Mouse (Mus musculus) kidney, embryonic 14.5 days (tissue): ENCODE data around the gene Kmt2d. TPM values are rescaled to one million over a fixed set of nuclear protein-coding genes. Genes with fewer than 3 reads are reported as not detected.

Experiments used
- ATAC-seq: fragments of 200-750 bp; cut with Nextera tagmentation; 2 replicates; pipeline ENCODE4 v1.8.0; 2017; ENCODE audit warnings: moderate number of reproducible peaks, mild to moderate bottlenecking, moderate TSS enrichment, moderate library complexity; ENCODE audit not compliant: low FRiP score, low TSS enrichment
- H3K27ac ChIP-seq: fragments of 300-500 bp; sonication (generic); 2 replicates; pipeline ENCODE4 v1.5.1; 2014; ENCODE audit warnings: low read depth, mild to moderate bottlenecking, low read length, moderate library complexity, mixed read lengths
- H3K27me3 ChIP-seq: fragments of 300-500 bp; sonication (generic); 2 replicates; pipeline ENCODE4 v1.6.1; 2014; ENCODE audit warnings: mild to moderate bottlenecking, low read length; ENCODE audit not compliant: control insufficient read depth, insufficient read depth
- H3K36me3 ChIP-seq: fragments of 300-500 bp; sonication (generic); 2 replicates; pipeline ENCODE4 v1.6.1; 2014; ENCODE audit warnings: low read length, mixed read lengths; ENCODE audit not compliant: control insufficient read depth, insufficient read depth
- H3K4me1 ChIP-seq: fragments of 300-500 bp; sonication (generic); 2 replicates; pipeline ENCODE4 v1.6.1; 2014; ENCODE audit warnings: low read length, mixed read lengths; ENCODE audit not compliant: control insufficient read depth, insufficient read depth
- H3K4me2 ChIP-seq: fragments of 300-500 bp; sonication (generic); replicated peaks from 2 replicates; pipeline ENCODE4 v1.6.1; 2014; ENCODE audit warnings: low read depth, mild to moderate bottlenecking, low read length
- H3K4me3 ChIP-seq: fragments of 300-500 bp; sonication (generic); 2 replicates; pipeline ENCODE4 v1.5.1; 2014; ENCODE audit warnings: mild to moderate bottlenecking, low read length
- H3K9ac ChIP-seq: fragments of 300-500 bp; sonication (generic); 2 replicates; pipeline ENCODE4 v1.6.1; 2014; ENCODE audit warnings: low read depth, mild to moderate bottlenecking, low read length, moderate library complexity
- H3K9me3 ChIP-seq: fragments of 300-500 bp; sonication (generic); 2 replicates; pipeline ENCODE4 v1.6.1; 2016; ENCODE audit warnings: low read length; ENCODE audit not compliant: control insufficient read depth
- WGBS: fragments of 180-500 bp; shearing (Covaris S2); extraction: QIAGEN DNeasy Blood & Tissue Kit; methylation state at CpG from one replicate; pipeline ENCODE4 v1.1.7; 2014; 5-methylcytosine and 5-hydroxymethylcytosine counted together
- polyA plus RNA-seq: library from polyadenylated mRNA; unstranded; fragments of >200 nt; fragmentation: Nextera tagmentation; extraction: Ambion mirVana; gene quantifications from 2 replicates; pipeline ENCODE4 v1.2.1, GENCODE M21; 2014

The Kmt2d gene
- polyA plus RNA-seq, 1 experiment from 2014 or later, result 21.4 TPM

DNA sequence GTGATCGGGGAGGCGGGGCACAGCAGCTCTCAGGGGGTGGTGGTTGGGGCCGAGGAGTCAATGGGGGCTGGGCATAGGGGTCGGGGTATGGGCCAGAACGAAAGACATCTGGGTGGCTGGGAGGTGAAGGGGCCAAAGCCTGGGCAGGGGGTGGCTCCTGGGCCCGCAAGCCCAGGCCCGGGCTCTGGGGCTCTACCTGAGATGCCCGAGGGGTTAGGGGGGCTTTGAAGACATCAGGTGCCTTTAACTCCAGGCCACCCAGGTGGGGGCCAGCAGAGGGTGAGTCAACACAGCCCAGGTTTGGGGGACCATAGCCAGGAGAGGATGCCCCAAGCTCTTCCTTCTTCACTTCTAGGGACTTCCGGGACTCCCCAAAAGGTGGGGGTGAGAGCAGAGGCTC, 18.3 kb downstream of the Kmt2d start:
- H3K9ac ChIP-seq, result no peak overlapping the region
- no peaks in the 10 kb centered on the region for H3K27me3 ChIP-seq
- peaks cover 100% of the 10 kb centered on the region for H3K36me3 ChIP-seq
- 91% methylated on average over 9 of the region's 9 CpGs for WGBS
- no peak overlapping the region for H3K27ac ChIP-seq
- no peak for ATAC-seq
- no peaks in the 10 kb centered on the region for H3K4me1 ChIP-seq
- no peak overlapping the region for H3K4me3 ChIP-seq
- H3K9me3 ChIP-seq, result no peaks in the 10 kb centered on the region
- H3K4me2 ChIP-seq, result no peak overlapping the region

DNA sequence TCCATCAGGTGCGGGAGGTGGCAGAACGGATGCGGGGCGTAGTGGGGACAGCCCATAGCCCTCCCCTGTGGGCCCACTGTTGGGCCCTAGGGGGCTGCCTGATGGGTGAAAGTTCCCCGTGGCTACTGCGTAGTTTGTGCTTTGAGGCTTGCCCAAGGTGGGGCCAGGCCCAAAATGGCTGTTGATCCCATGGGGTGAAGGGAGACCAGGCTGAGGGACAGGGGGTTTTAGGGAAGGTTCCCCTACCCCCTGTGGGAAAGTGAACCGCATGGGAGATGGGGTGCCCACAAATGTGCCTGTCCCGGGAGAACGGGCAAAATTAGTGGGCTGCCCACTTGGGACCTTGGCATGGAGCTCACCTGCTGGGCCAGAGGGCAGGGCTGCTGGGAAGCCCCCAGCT, 18.9 kb downstream of the Kmt2d start:
- WGBS, result 96% methylated on average over 9 of the region's 9 CpGs

DNA sequence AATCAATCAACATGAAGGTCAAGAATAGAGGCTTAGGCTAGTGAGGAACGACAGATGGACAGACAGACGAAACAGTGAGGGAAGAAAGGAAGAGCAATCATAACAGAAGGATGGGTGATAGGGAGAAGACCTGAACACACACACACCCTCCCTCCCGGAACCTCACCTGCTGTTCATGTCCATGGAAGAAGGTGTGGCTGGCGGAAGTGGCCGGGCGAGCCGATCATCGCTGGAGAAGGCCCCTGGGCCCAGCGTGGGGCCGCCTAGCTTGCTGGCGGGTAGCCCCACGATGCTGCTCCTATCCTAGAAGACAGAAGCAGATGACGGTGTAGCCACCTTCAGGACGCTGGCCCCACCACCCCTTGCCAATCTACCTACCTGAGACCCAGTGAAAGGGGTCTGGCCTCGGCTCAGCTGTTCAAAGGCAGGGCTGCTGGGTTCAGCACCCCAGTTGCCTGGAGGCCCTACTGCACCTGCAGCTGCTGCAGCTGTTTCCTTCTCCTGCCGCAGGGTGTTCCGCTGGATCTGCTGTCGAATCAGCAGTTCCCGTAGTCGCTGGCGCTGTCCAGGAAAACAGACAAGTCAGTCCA, 19.7 kb downstream of the Kmt2d start:
- ATAC-seq, result no peak
- Histone ChIP-seq H3K4me3 (no peak overlapping the region), H3K9me3 (no peaks in the 10 kb centered on the region), H3K36me3 (peaks cover 100% of the 10 kb centered on the region), H3K4me2 (no peak overlapping the region), H3K27me3 (no peaks in the 10 kb centered on the region), H3K9ac (no peak overlapping the region), H3K27ac (no peak overlapping the region), H3K4me1 (no peaks in the 10 kb centered on the region)
- WGBS, result 91% methylated on average over 21 of the region's 21 CpGs

More for the DNA sequence above, 18.9 kb downstream of the Kmt2d start:
- no peaks in the 10 kb centered on the region for H3K27me3 ChIP-seq
- H3K9ac ChIP-seq, result no peak overlapping the region
- H3K36me3 ChIP-seq, result peaks cover 100% of the 10 kb centered on the region
- no peak for ATAC-seq
- H3K27ac ChIP-seq, result no peak overlapping the region
- H3K4me3 ChIP-seq, result no peak overlapping the region
- H3K9me3 ChIP-seq, result no peaks in the 10 kb centered on the region
- no peaks in the 10 kb centered on the region for H3K4me1 ChIP-seq
- H3K4me2 ChIP-seq, result no peak overlapping the region

DNA sequence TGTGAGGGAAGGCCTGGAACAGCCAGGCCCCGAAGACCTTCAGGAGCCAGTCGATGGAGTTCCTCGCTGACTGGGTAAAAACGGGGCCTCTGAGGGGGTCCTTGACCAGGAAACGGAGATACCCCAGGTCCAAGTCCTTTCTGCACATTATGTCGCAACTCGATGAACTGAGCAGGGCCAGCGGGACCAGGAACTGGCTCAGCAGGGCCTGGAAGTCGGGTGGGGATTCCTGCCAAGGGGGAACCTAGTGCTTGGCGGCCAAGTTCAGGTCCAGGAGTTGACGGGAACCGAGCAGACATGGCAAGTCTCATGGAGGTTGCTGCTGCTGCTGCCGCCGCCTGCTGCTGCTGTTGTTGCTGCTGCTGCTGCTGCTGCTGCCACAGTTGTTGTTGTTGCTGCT, 20.3 kb downstream of the Kmt2d start:
- Histone ChIP-seq H3K36me3 (peaks cover 100% of the 10 kb centered on the region), H3K4me2 (no peak overlapping the region), H3K27ac (no peak overlapping the region), H3K9me3 (no peaks in the 10 kb centered on the region), H3K4me3 (no peak overlapping the region), H3K27me3 (no peaks in the 10 kb centered on the region), H3K4me1 (no peaks in the 10 kb centered on the region), H3K9ac (no peak overlapping the region)
- no peak for ATAC-seq
- WGBS, result 92% methylated on average over 14 of the region's 14 CpGs

DNA sequence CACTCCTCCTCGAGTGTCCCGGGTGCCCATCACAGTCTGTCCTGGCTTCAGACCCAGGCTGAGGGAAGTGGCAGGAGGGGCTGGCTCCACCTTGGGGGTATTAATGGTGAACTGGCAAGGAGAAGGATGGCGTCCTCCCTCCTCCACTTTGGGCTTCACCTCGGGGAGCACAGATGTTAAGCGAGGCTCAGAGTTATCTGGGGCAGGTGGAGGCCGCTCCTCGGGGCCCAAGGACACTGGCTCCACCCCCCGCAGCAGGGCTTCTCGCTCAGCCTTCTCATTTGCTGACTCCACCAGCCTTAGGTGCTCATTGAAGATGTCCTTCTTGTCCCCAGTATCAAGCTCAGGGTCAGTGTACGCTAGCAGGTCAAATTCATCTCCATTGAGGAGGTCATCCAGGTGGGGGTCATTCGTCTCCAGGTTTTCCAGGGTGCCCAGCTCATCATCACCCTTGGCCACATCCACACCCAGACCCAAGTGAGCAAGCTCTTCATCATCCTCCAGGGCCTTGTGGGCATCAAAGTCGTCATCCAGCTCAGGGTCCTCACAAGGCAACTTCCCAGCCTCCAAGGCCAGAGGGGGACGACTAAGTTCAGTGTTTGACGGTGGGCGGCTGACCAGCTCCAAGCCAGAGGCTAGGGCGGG, 20.9 kb downstream of the Kmt2d start:
- H3K27me3 ChIP-seq, result no peaks in the 10 kb centered on the region
- no peak overlapping the region for H3K4me2 ChIP-seq
- 87% methylated on average over 16 of the region's 16 CpGs for WGBS
- H3K4me3 ChIP-seq, result no peak overlapping the region
- no peaks in the 10 kb centered on the region for H3K9me3 ChIP-seq
- H3K36me3 ChIP-seq, result peaks cover 100% of the 10 kb centered on the region
- H3K4me1 ChIP-seq, result no peaks in the 10 kb centered on the region
- H3K27ac ChIP-seq, result no peak overlapping the region
- H3K9ac ChIP-seq, result no peak overlapping the region
- no peak for ATAC-seq

DNA sequence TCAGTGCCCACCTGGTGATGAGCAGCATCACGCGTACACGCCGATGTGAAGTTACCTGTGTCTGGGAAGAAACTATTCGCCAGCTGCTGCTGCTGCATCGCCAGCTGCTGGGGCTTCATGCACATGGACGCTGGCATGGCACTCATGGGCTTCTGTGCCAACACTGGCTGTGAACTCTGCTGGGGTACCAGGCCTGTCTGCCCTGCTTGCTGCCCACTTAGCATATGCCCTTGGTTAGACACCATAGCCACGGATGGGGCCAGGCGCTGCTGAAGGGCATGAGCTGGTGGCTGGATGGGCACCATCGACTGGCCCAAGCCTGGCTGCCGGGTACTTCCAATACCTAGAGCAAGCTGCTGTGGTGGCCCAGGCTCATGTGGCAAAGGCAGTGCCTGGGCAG, 21.8 kb downstream of the Kmt2d start:
- Histone ChIP-seq H3K36me3 (peaks cover 100% of the 10 kb centered on the region), H3K4me2 (no peak overlapping the region), H3K4me3 (no peak overlapping the region), H3K4me1 (no peaks in the 10 kb centered on the region), H3K9me3 (no peaks in the 10 kb centered on the region), H3K9ac (no peak overlapping the region), H3K27me3 (no peaks in the 10 kb centered on the region), H3K27ac (no peak overlapping the region)
- ATAC-seq, result no peak
- WGBS, result 96% methylated on average over 11 of the region's 11 CpGs

DNA sequence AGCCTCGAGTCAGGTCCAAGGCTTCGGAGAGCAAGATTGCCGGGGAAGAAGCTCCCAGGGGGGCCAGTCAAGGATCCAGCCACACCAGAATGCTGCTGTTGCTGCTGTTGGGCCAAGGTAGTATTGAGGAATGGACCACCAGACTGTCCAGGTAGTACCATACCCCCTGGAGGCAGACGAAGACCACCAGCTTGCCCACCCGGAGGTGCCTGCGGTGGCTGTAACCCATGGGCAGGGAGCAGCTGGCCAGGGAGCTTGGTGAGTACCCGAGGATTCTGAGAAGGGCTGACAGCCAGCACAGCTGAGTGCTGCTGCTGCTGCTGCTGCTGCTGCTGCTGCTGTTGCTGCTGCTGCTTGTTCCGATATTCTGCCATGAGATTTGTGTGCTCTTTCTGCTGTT, 24.9 kb downstream of the Kmt2d start:
- ATAC-seq, result no peak
- H3K4me2 ChIP-seq, result no peak overlapping the region
- peaks cover 100% of the 10 kb centered on the region for H3K36me3 ChIP-seq
- H3K4me1 ChIP-seq, result no peaks in the 10 kb centered on the region
- no peak overlapping the region for H3K9ac ChIP-seq
- 92% methylated on average over 8 of the region's 8 CpGs for WGBS
- H3K27me3 ChIP-seq, result no peaks in the 10 kb centered on the region
- no peak overlapping the region for H3K4me3 ChIP-seq
- no peak overlapping the region for H3K27ac ChIP-seq
- no peaks in the 10 kb centered on the region for H3K9me3 ChIP-seq

DNA sequence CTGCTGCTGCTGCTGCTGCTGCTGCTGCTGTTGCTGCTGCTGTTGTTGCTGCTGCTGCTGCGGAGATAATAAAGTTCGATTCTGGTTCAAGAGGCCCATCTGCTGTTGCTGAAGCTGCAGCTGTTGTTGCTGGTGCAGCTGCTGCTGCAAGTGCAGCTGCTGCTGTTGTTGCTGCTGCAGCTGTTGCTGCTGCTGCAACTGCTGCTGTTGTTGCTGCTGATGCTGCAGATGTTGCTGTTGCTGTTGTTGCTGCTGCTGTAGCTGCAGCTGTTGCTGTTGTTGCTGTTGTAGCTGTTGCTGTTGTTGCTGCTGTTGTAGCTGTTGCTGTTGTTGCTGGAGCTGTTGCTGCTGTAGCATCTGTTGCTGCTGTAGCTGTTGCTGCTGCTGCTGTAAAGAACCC, 25.9 kb downstream of the Kmt2d start:
- Histone ChIP-seq H3K9me3 (no peaks in the 10 kb centered on the region), H3K27ac (no peak overlapping the region), H3K4me2 (no peak overlapping the region), H3K4me1 (no peaks in the 10 kb centered on the region), H3K4me3 (no peak overlapping the region), H3K36me3 (peaks cover 100% of the 10 kb centered on the region), H3K9ac (no peak overlapping the region), H3K27me3 (no peaks in the 10 kb centered on the region)
- WGBS, result 91% methylated on average over 2 of the region's 2 CpGs
- no peak for ATAC-seq

DNA sequence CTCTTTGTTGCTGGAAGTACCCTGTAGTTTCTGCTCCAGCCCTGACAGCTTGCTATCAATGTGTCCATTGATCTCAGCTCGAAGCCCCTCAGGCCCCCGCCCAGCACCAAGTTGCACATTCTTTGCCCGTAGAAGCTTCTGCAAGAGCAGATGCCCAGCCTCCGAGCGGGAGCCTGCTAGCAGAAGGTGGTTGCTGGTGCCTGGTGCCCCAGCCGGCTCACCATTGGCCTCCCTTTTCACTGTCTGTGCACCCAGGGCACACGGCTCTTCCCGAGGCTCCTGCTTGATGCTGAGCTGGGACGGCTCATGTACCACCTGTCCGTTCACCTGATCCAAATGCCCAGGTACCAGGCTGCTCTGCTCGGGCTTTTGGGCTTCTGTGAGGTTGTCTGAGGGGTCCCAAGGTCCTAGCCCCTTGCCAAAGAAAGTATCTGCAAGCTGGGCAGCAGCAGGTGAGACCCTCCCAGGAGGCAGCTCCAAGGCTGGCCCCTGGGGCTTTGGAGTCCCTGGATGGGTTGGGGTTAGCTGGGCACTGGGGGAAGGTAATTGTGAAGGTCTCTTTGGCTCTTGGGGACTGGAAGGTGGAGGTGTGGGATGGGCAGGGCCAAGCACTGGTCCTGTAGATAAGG, 27.3 kb downstream of the Kmt2d start:
- no peaks in the 10 kb centered on the region for H3K4me1 ChIP-seq
- H3K9ac ChIP-seq, result no peak overlapping the region
- peaks cover 100% of the 10 kb centered on the region for H3K36me3 ChIP-seq
- 95% methylated on average over 11 of the region's 11 CpGs for WGBS
- H3K27me3 ChIP-seq, result no peaks in the 10 kb centered on the region
- H3K9me3 ChIP-seq, result no peaks in the 10 kb centered on the region
- H3K27ac ChIP-seq, result no peak overlapping the region
- H3K4me3 ChIP-seq, result no peak overlapping the region
- no peak overlapping the region for H3K4me2 ChIP-seq
- no peak for ATAC-seq
